Mouse (Mus musculus): Measurements from ENCODE around the gene Per2.
A peak's percentile ranks its signal among the peaks of the same experiment; 100 is the strongest.

Gene Per2

GRCm38 (mm10) chr1:91458223-91458861 lies 782 bp downstream of the Per2 start:
- DNase-seq (ENCODE audit: low spot score): peak; percentile 10

DNA sequence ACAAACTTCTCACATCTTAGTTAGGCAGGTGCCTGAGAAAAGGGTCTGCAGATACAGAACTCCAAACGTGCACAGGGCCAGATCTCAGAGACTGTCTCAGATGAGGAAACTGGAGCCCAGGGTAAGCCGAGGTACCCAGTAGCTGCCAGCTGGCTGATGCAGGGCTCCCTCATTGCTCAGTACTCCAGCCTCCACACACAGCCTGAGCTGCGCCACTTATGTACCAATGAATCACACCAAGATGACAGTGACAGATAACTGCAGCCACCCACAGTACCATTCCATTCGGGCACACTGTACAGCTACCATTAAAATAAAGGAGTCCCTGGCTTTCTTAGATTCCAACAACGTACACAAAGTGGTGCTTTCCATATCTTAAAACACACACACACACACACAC lies 1.4 kb downstream of the Per2 start:
- no peak for DNase-seq (ENCODE audit: low spot score)

DNA sequence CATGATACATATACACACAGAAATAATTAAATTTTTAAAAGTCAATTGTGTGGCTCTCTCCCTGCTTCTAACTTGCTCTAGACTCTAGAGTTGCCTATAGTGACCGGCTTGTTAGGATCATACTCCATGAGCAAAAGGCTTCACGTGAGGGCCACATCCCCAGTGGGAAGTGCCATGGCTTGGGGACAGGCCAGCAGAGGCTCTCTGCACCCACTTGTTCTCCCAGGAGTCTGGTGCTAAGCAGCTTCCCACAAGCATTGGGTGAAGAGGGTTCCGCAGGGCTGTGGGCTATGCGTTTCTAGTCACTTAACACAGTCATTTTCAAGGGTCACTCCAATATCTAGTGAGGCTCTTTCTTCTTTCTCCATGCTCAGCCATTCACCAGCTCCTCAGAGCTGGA lies 2.0 kb downstream of the Per2 start:
- DNase-seq (ENCODE audit: low spot score): no peak

DNA sequence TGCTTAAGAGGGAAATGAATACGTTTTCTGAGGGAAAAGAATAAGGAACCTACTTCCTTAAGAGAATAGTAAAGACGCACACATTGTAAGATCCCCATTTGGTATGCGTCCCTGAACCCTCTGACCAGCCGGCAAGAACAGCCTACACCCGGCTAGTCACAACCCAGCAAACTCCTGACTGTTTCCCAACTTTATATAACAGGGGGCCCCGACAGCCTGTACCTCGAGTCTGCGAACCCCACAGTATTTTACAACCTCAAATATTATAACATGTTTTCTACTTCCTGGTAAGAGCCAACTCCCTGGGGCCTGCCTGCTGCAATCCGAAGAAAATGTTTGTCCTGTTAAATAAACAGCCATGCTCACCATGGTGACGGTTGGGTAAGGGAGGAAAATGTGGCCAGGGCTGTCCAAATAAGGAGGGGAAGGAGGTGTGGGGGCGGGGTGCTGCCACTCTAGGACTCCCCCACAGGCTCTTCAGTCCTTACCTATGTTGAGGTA lies 2.8 kb downstream of the Per2 start:
- peak; percentile 26 for DNase-seq (ENCODE audit: low spot score)

DNA sequence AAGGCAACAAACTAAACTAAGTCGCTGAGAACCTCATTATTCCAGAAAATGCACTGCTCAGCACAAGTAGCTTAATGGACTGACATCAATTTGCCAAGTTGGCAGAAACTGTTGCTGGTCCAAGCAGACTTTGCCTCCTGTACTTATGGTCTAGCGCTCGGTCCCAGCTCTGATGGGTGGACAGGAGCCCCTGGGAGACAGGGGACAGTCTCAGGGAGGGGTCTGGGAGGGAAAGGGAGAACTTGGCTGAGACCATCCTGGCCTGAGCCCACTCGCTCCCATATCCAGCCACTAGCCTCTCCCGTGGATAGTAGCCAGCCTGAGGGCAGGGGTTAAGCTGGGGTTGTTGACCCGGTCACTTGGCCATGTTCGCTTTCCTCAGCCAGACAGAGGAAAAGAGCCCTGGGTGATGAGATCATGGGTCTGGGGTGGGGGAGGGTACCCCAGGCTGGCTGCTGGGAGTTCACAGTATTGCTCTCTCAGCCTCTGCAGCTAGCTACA lies 3.4 kb downstream of the Per2 start:
- DNase-seq (ENCODE audit: low spot score): no peak

DNA sequence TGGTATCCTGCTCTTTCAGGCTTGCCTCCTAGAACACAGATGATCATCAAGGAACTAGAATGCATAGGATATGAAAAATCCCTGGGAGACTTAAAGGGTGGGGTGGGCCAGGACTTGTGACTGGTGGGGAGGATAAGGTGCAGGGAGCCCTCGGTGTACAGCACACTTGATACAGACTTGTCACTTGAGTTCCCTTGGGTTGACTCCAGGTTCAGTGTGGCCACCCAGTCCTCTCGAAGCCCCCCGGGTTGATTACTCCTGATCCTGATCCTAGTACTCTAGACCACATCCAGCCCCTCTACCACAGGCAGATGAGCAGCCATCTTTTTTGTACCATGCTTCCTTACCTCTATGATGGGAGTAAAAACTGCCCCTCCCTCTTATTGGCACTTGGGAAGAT lies 4.2 kb downstream of the Per2 start:
- no peak for DNase-seq (ENCODE audit: low spot score)

- no peak for DNase-seq (ENCODE audit: low spot score)
Measured at GRCm38 (mm10) chr1:91454366-91454765, 4.8 kb downstream of the Per2 start.

DNA sequence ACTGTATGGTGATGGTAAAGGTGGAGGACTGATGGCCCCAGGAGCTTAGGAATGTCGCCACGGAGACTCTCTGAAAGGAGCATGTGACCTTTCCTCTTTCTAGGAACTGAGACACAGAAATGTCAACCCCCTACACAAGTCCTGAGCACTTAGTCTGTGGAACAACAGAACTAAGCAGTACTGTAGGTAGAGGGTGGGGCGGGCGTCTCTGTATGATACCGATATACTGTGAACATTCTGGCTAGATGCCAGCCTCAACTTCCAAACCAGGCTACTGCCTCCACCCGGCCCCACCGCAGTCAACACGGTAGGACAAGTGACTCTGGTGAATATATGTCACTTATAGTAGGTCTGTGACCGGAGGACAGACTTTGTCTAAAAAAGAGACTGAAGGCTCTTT lies 5.2 kb downstream of the Per2 start:
- DNase-seq (ENCODE audit: low spot score): no peak

GRCm38 (mm10) chr1:91451547-91452084 lies 7.5 kb downstream of the Per2 start:
- no peak for DNase-seq (ENCODE audit: low spot score)

- DNase-seq (ENCODE audit: low spot score): no peak
Measured at GRCm38 (mm10) chr1:91450851-91451250, 8.3 kb downstream of the Per2 start.

DNA sequence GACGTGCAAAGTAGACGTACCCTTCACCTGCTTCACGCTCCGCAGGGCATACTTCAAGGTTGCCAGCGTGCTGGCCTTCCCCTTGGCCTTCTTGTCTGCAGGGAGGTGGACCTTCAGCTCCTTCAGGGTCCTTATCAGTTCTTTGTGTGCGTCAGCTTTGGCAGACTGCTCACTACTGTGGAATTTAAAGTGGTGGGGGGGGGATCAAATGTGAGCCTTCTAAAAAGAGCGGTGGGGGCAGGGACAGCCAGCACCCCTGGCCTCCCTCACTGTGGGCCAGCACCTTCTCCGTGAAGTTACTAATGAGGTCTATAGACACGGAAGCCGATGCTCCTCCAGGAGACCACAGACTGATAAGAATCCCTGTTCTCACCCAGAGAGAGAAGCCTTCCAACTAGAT lies 10.4 kb downstream of the Per2 start:
- no peak for DNase-seq (ENCODE audit: low spot score)

GRCm38 (mm10) chr1:91446511-91446910 lies 12.6 kb downstream of the Per2 start:
- DNase-seq (ENCODE audit: low spot score): no peak

DNA sequence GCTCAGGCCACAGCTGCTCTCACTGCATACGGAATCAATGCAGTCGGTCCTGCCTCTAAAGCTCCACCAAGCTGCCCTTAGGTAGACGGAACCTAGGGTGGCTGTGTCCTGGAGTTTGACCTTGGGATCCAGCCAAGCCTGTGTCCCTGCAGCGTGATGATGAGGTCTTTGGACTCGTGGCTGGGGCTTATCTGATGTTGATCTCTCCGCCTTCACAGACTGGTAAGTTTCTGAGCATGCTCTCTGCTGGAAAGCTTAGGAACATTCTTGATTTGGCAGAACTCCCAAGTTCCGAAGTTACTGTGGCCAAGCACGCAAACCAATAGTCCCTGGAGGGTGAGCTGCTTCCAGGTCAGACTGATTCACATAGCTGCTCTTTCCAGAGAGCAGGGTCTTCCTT lies 13.1 kb downstream of the Per2 start:
- no peak for DNase-seq (ENCODE audit: low spot score)

GRCm38 (mm10) chr1:91444841-91445830 lies 14.0 kb downstream of the Per2 start:
- no peak for DNase-seq (ENCODE audit: low spot score)

GRCm38 (mm10) chr1:91442350-91442990 lies 16.7 kb downstream of the Per2 start:
- no peak for DNase-seq (ENCODE audit: low spot score)

- no peak for DNase-seq (ENCODE audit: low spot score)
Measured at GRCm38 (mm10) chr1:91441855-91442254, 17.3 kb downstream of the Per2 start.

DNA sequence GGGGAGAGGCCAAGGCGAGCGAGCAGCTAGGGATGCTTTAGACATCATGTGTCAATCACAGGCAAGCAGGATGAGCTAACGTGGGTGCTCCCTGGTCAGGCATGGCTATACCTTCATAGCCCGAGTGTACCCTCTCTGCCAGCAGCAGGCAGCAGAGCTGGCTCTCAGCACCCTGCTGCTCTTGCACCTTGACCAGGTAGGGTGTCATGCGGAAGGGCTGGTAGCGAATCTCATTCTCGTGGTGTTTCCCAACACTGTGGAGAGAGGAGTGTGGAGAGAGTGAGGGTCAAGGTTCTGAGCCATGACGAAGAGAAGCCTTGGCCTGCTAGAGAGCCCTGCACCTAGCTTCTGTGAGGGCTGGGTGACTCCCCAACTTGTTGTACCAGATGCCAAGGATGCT lies 19.3 kb downstream of the Per2 start:
- no peak for DNase-seq (ENCODE audit: low spot score)

DNA sequence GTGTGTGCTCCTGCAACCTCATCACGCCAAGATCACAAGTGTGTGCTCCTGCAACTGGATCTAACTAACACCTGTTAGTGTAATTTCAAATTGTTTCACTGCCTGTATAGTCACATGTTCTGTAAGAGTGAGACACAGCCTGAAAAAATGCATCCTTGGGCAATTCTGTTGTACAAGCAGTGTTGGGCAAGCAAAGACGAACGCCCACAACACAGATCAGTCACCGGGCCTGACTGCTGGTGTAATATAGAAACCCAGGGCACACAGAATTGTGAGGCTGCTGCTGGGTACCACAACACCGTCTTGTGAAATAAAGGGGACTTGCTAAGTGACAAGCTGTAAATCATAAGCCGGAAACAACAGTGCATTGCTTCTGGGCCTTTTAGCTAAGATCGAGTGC lies 21.6 kb downstream of the Per2 start:
- no peak for DNase-seq (ENCODE audit: low spot score)

DNA sequence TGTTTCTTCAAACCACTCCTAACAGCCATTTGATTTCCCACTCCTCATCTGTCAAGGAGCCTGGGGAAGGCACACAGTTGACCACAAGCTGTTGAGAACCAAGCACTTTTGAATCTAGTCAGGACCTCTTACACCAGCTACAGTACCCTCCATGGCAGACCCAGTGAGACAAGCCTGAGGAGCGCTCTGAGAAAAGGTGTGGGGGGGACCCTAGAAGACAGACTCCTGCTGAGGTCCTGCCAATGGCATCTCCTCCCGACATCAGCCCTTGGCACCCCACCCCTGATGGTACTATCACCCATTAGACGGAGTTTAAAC lies 22.1 kb downstream of the Per2 start:
- no peak for DNase-seq (ENCODE audit: low spot score)

GRCm38 (mm10) chr1:91436380-91437082 lies 22.6 kb downstream of the Per2 start:
- DNase-seq (ENCODE audit: low spot score): no peak

- no peak for DNase-seq (ENCODE audit: low spot score)
Measured at GRCm38 (mm10) chr1:91435606-91436130, 23.5 kb downstream of the Per2 start.

DNA sequence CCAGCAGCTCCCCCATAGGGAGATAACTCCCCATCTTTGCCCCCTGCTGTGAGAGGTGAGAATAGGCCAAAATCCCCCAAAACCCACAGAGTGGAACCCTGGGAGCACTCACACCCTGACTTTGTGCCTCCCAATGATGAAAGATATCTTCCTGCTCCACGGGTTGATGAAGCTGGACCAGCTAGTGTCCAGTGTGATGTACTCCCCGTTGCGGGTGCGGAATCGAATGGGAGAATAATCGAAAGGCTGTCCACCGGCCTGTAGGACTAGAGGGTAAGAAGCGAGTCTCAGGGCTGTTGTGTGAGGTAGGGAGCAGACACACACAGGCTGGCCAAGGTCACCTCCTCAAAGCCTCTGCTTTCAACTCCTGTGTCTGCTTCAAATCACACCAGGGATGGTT lies 24.2 kb downstream of the Per2 start:
- DNase-seq (ENCODE audit: low spot score): no peak
